7 mouse cellular contexts compared by ENCODE assay signal in genomic region chr4:43038567-43039495, GRCm38 (mm10). TPM values are rescaled to one million over a fixed set of nuclear protein-coding genes. Genes with fewer than 3 reads are reported as not detected.
DNase-seq lines count a peak whose midpoint lies in the region; ATAC-seq and TF ChIP-seq lines count a peak whose summit lies in the region.

No protein-coding gene starts in this region.

- H3K4me1 ChIP-seq in embryonic facial prominence, embryonic 12.5 days: peaks cover 13% of the 10 kb centered on the region
- peaks cover 23% of the 10 kb centered on the region for H3K4me1 ChIP-seq in heart, embryonic 16.5 days (ENCODE audit: control insufficient read depth, insufficient read depth, low read length)
- peaks cover 12% of the 10 kb centered on the region for H3K4me1 ChIP-seq in stomach, embryonic 15.5 days

- H3K9ac ChIP-seq in embryonic facial prominence, embryonic 12.5 days: peak overlapping the region; percentile 78
- H3K9ac ChIP-seq in heart, embryonic 16.5 days (ENCODE audit: low read length): peak overlapping the region; percentile 78
- H3K9ac ChIP-seq in stomach, embryonic 15.5 days: peak overlapping the region; percentile 61; the same call in 1 of the 2 replicates

- ATAC-seq in embryonic facial prominence, embryonic 12.5 days (ENCODE audit: insufficient number of reproducible peaks, insufficient read depth, low FRiP score, low TSS enrichment): no peak
- ATAC-seq in heart, embryonic 16.5 days (replicated peaks; ENCODE audit: extremely low read depth, insufficient read depth, low FRiP score): no peak
- ATAC-seq in stomach, embryonic 15.5 days (ENCODE audit: insufficient read depth, low FRiP score, low read depth): no peak

- peaks cover 27% of the 10 kb centered on the region for H3K36me3 ChIP-seq in embryonic facial prominence, embryonic 12.5 days
- H3K36me3 ChIP-seq in heart, embryonic 16.5 days (ENCODE audit: control insufficient read depth, insufficient read depth): peaks cover 17% of the 10 kb centered on the region
- H3K36me3 ChIP-seq in stomach, embryonic 15.5 days: peaks cover 5% of the 10 kb centered on the region; the same call in 1 of the 2 replicates

- peak overlapping the region; percentile 86 for H3K4me2 ChIP-seq in embryonic facial prominence, embryonic 12.5 days (replicated peaks)
- H3K4me2 ChIP-seq in heart, embryonic 16.5 days (ENCODE audit: low read depth, low read length): peak overlapping the region; percentile 76
- H3K4me2 ChIP-seq in stomach, embryonic 15.5 days: peak overlapping the region; percentile 89

- 58% methylated on average over 15 of the region's 15 CpGs for WGBS in embryonic facial prominence, embryonic 12.5 days
- WGBS in heart, embryonic 16.5 days: 46% methylated on average over 15 of the region's 15 CpGs
- 48% methylated on average over 14 of the region's 15 CpGs for WGBS in stomach, embryonic 15.5 days

- DNase-seq in urinary bladder, postnatal 25 days (ENCODE audit: low spot score): peak; percentile 38
- DNase-seq in urinary bladder, adult 2 months (ENCODE audit: low spot score): no peak
- peak; percentile 59 to 62 for DNase-seq in layer of hippocampus, adult 2 months (ENCODE audit: low spot score in 2 of 2)
- DNase-seq in lung, postnatal 14 days: peak; percentile 46

- no peaks in the 10 kb centered on the region for H3K27me3 ChIP-seq in embryonic facial prominence, embryonic 12.5 days
- no peaks in the 10 kb centered on the region for H3K27me3 ChIP-seq in heart, embryonic 16.5 days (ENCODE audit: control insufficient read depth, insufficient read depth, low read length)
- no peaks in the 10 kb centered on the region for H3K27me3 ChIP-seq in stomach, embryonic 15.5 days (replicated peaks)

- TF ChIP-seq CTCF in layer of hippocampus, adult 2 months (conservative IDR thresholded peaks at IDR 0.05): no peak

- H3K4me3 ChIP-seq in embryonic facial prominence, embryonic 12.5 days: peak overlapping the region; percentile 73
- peak overlapping the region; percentile 69 for H3K4me3 ChIP-seq in heart, embryonic 16.5 days (ENCODE audit: low read length)
- peak overlapping the region; percentile 63 for H3K4me3 ChIP-seq in layer of hippocampus, adult 2 months
- H3K4me3 ChIP-seq in stomach, embryonic 15.5 days (replicated peaks): peak overlapping the region; percentile 70

- no peak overlapping the region for H3K27ac ChIP-seq in embryonic facial prominence, embryonic 12.5 days
- H3K27ac ChIP-seq in heart, embryonic 16.5 days (ENCODE audit: low read length): peak overlapping the region; percentile 70
- H3K27ac ChIP-seq in layer of hippocampus, adult 2 months: peak overlapping the region; percentile 82
- H3K27ac ChIP-seq in stomach, embryonic 15.5 days: peak overlapping the region; percentile 71

- no peaks in the 10 kb centered on the region for H3K9me3 ChIP-seq in embryonic facial prominence, embryonic 12.5 days
- no peaks in the 10 kb centered on the region for H3K9me3 ChIP-seq in heart, embryonic 16.5 days (replicated peaks; ENCODE audit: control insufficient read depth, low read length)
- H3K9me3 ChIP-seq in stomach, embryonic 15.5 days: no peaks in the 10 kb centered on the region

RNA-seq across cellular contexts. Expression of gene Fam214b, which starts 7.2 kb away (rescaled TPM):
- polyA plus RNA-seq in urinary bladder, adult 2 months (2012; rRNA removed): 15.7 and 24.8 TPM in 2 replicates
- polyA plus RNA-seq in embryonic facial prominence, embryonic 12.5 days (2016; fragmentation: Nextera tagmentation; extraction: Ambion mirVana): 20.4 and 22.9 TPM in 2 replicates
- 14.3 and 15.4 TPM in 2 replicates for polyA plus RNA-seq in heart, embryonic 16.5 days (2015; fragmentation: Nextera tagmentation; extraction: Ambion mirVana)
- 10 to 100 TPM; 36.1 to 40.3 TPM for total RNA-seq in layer of hippocampus, adult 2 months (2021)
- 11.9 and 13.2 TPM in 2 replicates for polyA plus RNA-seq in stomach, embryonic 15.5 days (2015; fragmentation: Nextera tagmentation; extraction: Ambion mirVana)

RNA-seq across cellular contexts. Expression of gene Stoml2, which starts 7.3 kb away (rescaled TPM):
- 72.2 and 94.8 TPM in 2 replicates for polyA plus RNA-seq in urinary bladder, adult 2 months (2012; rRNA removed)
- 333 and 352 TPM in 2 replicates for polyA plus RNA-seq in embryonic facial prominence, embryonic 12.5 days (2016; fragmentation: Nextera tagmentation; extraction: Ambion mirVana)
- 222 and 234 TPM in 2 replicates for polyA plus RNA-seq in heart, embryonic 16.5 days (2015; fragmentation: Nextera tagmentation; extraction: Ambion mirVana)
- total RNA-seq in layer of hippocampus, adult 2 months (2021): 100 to 1,000 TPM in 1 of 2 experiments, 10 to 100 TPM in 1; 97.3 to 108 TPM
- polyA plus RNA-seq in stomach, embryonic 15.5 days (2015; fragmentation: Nextera tagmentation; extraction: Ambion mirVana): 303 TPM in 2 replicates

RNA-seq across cellular contexts. Expression of gene Pigo, which starts 13.2 kb away (rescaled TPM):
- polyA plus RNA-seq in urinary bladder, adult 2 months (2012; rRNA removed): 12.7 and 13.1 TPM in 2 replicates
- 26.5 and 28.1 TPM in 2 replicates for polyA plus RNA-seq in embryonic facial prominence, embryonic 12.5 days (2016; fragmentation: Nextera tagmentation; extraction: Ambion mirVana)
- polyA plus RNA-seq in heart, embryonic 16.5 days (2015; fragmentation: Nextera tagmentation; extraction: Ambion mirVana): 15.8 and 17.8 TPM in 2 replicates
- 10 to 100 TPM; 28.0 to 30.0 TPM for total RNA-seq in layer of hippocampus, adult 2 months (2021)
- polyA plus RNA-seq in stomach, embryonic 15.5 days (2015; fragmentation: Nextera tagmentation; extraction: Ambion mirVana): 21.7 and 22.6 TPM in 2 replicates

RNA-seq across cellular contexts. Expression of gene Unc13b, which starts 19.9 kb away (rescaled TPM):
- polyA plus RNA-seq in urinary bladder, adult 2 months (2012; rRNA removed): 9.9 and 11.2 TPM in 2 replicates
- 7.8 and 9.1 TPM in 2 replicates for polyA plus RNA-seq in embryonic facial prominence, embryonic 12.5 days (2016; fragmentation: Nextera tagmentation; extraction: Ambion mirVana)
- polyA plus RNA-seq in heart, embryonic 16.5 days (2015; fragmentation: Nextera tagmentation; extraction: Ambion mirVana): 9.1 and 11.3 TPM in 2 replicates
- 10 to 100 TPM; 41.7 to 45.7 TPM for total RNA-seq in layer of hippocampus, adult 2 months (2021)
- polyA plus RNA-seq in stomach, embryonic 15.5 days (2015; fragmentation: Nextera tagmentation; extraction: Ambion mirVana): 7.8 and 9.1 TPM in 2 replicates

RNA-seq across cellular contexts. Expression of gene Fancg, which starts 28.5 kb away (rescaled TPM):
- polyA plus RNA-seq in urinary bladder, adult 2 months (2012; rRNA removed): 9.5 and 11.6 TPM in 2 replicates
- 20.4 and 20.8 TPM in 2 replicates for polyA plus RNA-seq in embryonic facial prominence, embryonic 12.5 days (2016; fragmentation: Nextera tagmentation; extraction: Ambion mirVana)
- 12.9 and 13.0 TPM in 2 replicates for polyA plus RNA-seq in heart, embryonic 16.5 days (2015; fragmentation: Nextera tagmentation; extraction: Ambion mirVana)
- 10 to 100 TPM; 10.4 to 12.9 TPM for total RNA-seq in layer of hippocampus, adult 2 months (2021)
- 13.0 and 17.2 TPM in 2 replicates for polyA plus RNA-seq in stomach, embryonic 15.5 days (2015; fragmentation: Nextera tagmentation; extraction: Ambion mirVana)
